Mouse (Mus musculus) brain, adult 2 months (tissue): ENCODE measurements at regions not wholly inside any gene's neighbourhood (a gene's known extent, or its start where the extent isn't known, plus 50 kb on each side); places are given as distances from the start of the nearest gene placed in this dataset.
"Not testable (repeated sequence)": the region's sequence is repeated elsewhere in the genome, so short reads cannot be mapped to it uniquely, and the experiment has no call there.

Experiments
- DNase-seq: peaks from one replicate; pipeline ENCODE4 v3.0.0; 2011; ENCODE audit warnings: low read depth, low spot score

DNA sequence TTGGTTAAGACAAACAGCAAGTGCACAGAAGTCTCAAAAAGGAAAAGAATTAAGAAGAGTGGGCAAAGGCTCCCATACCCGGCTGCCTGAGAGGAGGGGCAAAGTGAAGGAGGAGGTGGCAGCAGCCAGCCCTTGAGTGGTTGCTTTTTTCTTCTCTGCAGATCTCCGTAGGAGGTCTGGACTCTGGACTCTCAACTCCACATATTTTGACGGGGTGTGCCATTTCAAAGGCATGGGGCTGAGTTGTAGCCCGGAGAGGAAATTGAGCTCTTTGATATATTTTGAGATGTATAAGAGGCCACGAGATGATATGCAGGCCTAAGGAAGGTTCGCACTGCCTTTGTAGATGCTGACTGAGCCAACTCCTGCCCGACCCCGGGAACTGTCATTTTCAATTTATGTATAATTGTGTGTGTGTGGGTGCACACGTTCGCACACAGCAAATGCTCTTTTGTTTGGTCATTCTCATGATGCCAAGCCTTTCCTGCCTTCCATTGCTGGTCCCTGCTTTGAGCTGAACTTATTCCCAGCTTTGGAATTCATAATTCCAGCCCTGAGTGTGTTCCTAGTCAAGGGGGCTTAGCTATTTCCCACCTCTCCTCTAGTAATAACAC, 56.4 kb downstream of the Cxcr4 start:
- DNase-seq, result no peak

DNA sequence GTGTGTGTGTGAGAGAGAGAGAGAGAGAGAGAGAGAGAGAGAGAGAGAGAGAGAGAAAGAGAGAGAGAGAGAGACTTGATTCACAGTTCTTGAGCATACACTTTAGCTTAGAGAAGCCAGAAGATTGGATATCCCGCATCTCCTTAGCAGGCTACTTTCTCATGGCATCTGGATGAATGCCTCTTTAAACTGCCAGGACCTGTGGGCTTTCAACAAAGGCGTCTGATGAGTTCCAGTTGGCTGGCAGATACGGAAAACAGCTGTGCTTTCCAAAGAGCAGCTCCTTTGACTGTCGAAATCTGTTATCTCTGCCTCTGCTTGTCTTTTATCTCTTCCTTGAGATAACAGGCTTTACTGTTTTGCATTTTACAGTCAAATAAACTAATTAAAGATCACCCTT, 59.5 kb downstream of the Cxcr4 start:
- DNase-seq, result peak; percentile 45

DNA sequence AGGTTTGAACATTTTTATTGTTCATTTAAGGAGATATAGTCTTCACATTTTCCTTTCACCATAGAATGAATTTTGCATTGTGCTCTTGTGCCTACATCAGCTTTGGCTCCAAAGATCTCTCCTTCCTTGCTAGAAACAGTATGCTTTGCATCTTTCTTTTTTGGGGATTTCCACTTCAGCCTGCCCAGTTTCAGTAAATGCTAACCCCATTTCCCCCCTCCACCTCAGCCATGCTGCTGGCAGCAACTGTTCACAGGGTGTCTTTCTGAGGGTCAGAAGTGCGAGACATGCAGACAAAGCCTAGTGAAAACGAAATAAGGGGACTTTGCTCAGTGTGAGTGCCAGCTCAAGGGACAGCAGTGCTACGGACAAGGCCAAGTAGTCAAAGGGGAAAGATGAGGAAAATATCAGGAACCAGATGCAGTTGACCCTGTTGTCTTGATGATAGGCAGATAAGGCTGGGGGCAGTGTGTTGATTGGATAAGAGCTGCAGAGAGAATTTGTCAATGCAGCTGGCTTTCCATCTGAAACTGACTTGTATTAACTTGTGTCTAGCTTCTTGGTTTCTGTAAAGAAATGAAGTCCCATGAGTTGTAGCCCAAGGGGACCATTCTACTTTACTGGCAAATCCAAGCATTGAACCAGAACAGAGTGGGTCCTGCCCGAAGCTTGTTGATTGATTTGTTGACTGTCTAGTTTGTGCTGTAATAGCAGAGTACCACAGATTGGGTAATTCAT, 62.1 kb downstream of the Cxcr4 start:
- no peak for DNase-seq

DNA sequence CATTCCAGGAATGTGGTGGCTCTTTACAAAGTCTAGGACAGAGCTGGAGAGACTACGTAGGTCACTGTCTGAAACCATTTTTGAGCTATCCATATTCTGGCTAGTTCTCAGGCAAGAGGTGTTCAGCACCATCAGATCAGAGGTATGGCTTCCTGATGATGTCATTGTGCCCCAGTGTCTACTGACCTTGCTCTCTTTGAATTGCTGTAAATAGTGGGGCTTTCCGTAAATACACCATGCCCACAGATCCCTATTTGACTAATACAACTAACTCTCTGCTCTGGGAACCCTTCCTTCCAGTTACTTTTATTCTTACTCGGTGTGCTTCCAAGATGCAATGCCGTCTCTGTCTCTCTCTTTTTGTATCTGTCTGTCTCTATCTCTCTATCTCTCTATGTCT, 72.9 kb downstream of the Cxcr4 start:
- DNase-seq, result no peak

DNA sequence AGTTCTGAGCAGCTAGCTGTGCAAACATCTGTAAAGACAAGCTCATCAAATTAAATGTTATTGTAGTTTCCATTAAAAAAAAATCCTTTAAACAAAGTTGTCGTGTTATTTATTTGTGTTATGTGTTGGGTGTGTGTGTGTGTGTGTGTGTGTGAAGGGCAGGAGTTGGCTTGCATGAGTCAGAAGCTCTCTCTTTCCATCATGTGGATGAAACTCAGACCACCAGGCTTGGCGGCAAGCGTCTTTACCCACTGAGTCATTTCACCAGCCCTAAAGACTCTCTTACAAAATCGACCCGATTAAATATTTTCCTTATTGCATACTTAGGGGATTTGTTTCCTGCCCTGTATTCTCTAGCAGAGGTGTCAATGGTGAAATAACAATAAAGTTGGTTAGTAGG, 73.6 kb downstream of the Cxcr4 start:
- DNase-seq, result no peak

DNA sequence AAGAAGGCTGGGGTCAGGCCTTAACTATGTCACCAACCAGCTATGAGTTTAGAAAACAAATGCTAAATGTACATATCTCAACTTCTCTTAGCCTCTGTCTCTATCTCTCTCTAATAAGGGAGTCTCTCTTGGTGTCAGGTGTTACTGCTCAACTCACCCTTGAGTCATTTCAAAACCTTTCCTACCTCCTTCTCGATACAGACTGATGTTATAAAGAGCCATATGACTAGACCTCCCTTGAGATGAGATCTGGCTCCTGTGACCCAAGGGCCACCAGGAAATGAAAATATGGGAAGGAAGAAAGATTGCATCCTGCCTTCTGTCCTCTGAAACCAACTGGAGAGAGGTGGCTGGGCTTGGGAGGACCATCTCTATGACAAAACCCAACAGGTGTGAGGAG, 74.7 kb downstream of the Cxcr4 start:
- no peak for DNase-seq

DNA sequence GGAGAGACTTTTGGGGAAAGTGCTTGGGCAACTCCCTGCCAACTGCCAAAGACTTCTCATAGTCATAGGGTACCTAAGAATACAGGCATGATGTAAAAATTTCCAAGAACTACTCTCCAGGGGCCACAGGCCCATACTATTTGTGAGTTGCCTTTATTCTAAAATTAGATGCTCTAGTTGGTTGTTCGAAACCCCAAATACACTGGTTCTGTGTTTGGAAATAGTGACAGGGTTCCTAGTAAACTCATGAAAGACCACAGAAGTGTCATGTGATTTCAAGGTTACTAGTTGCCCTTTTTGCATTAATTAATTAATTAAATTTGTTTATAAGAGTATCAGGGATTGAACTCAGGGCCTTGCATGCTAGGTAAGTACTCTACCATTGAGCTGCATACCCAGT, 77.8 kb downstream of the Cxcr4 start:
- DNase-seq, result no peak

DNA sequence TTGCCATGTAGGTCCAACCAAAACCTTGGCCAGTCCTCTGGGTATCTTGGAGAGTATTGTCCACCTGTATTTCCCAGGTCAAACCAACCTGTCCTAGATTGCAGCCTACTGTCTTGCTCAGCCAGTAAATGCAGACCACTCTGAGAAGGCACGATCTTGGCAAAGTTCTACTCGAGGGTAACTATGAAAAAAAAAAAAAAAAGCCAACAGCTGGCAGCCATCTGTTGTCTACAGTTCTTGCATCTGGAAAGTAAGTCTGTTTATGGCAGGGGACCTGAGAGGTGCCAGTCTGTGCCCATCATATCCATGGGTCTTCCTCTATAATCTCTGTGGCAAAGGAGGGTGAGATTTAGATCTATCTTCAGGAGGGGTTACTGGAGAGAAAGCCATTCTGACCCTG, 78.2 kb downstream of the Cxcr4 start:
- no peak for DNase-seq

DNA sequence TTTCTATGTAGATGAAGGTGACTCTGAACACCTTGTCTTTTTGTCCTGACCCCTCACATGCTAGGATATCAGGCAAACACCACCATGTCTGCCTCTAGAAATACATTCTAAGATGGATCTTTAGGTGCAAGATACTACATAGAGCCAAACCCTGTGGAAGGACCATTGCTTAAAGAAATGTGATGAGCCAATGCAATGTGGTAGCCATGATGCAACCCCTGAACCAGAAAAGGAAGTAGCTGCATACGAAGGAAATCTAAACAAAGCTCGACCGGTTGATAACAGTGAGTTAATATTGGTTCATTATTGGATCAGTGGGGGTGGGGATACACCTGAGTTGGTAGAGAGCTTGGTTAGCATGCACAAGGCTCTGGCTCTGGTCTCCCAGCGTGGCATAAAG, 78.9 kb downstream of the Cxcr4 start:
- no peak for DNase-seq

DNA sequence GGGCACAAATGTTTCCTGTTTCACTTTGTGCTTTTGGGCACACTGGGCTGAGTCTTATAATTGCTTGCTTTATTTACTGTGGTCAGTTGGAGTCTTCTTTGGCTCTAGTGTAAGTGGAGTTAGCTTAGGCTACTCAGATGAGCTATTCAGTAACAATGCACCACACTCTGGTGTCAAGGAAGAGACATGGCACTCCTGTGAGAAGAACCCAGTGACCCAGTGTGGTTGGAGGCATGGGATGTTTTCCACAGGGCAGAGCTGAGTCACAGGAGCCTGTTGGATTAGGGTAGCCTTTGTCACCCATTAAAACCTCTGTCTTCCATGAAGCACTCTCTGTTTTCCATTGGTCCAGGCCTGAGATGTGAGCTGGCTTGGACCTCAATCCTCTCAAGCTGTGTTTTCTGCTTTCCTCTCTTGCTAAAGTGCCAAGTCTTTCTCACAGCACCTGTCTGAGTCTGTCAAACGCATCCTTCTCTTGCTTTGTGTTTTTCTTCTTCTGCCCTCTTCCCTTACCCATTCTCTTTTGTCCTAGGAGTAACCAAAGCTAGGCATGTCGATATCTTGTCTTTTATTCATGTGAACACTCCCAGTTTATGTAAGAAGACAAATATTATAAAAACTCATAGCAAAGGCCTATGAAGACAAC, 83.2 kb downstream of the Cxcr4 start:
- DNase-seq, result no peak

DNA sequence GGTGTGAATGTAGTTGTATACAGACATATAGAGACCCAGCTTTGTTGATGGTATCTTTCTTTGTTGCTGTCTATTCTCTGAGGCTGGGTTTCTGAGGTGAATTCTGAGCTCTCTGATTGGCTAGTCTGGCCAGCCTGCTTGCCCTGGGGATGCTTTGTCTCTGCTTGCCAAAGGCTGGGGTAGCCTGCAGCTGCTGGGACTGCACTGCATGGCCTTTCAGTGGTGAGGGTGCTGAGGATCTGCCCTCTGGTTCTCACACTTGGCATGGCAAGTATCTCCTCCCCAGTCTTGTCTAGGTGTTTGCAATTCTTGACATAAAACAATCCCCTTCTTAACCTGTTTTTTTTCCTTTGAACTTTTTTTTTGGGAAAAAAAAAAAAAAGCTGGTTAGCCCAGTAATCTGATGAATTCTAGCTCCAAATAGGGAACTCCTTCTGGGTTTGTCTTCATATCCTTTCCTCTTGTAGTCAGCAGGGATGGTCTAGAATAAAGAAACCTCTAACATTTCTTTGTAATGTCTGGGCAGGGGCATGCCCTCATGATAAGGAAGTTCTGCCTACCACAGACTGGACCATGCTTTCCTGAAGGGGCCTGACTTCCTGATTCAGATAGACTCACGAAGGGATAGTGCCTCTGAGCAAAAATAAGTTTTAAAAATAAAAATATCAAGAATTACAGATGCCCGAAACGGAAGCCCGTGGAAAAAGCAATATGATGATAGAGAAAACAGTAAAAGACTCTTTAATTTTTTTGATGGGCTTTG, 85.4 kb downstream of the Cxcr4 start:
- no peak for DNase-seq

DNA sequence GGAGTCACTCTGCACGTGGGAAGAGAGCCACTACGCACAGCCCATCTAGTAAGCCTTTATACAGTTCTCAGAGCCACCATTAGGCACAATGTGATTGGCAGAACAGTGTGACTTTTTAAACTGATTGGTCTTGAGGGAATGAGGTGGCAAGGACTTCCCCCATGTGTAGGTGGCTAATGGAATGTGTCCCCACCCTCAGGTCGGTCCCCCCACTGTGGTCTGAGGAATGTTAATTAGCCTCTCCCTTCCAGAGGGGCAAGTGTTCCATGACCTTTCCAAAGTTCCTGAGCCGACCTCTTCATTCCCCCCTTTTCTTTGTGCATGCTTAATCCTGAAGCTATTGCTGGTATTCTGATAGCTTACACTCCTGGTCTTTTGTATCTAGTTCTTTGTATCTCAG, 87.2 kb upstream of the Dars start:
- no peak for DNase-seq

DNA sequence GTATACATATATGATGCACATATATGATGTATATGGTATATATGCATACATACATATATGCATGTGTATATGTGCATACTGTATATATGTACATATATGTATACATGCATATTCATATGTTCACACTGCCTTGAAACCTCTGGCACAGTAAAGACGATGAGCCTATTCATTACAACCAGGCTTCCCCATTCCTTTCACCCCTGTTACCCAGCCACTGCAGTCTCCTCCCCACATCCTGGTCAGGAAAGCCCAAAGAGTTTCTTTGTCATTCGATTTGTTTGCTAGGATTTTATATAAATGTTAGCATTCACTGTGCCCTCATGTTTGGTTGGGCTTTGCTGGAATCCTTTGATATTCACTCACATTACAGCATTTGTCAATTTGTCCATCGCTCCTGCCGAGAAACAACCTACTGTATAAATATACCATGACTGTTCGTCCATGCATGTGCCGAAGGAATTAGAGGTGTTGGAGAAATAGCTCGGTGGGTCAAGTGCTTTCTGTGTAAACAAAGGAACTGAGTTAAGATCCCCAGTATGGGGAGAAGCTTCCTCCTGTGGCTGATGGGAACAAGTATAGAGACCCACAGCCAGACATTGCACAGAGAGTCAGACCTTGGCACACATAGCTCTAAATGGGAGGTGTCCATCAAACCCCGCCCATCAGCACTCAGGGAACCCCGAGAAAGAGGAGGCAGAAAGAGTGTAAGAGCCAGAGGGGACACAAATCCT, 81.0 kb upstream of the Dars start:
- DNase-seq, result no peak

DNA sequence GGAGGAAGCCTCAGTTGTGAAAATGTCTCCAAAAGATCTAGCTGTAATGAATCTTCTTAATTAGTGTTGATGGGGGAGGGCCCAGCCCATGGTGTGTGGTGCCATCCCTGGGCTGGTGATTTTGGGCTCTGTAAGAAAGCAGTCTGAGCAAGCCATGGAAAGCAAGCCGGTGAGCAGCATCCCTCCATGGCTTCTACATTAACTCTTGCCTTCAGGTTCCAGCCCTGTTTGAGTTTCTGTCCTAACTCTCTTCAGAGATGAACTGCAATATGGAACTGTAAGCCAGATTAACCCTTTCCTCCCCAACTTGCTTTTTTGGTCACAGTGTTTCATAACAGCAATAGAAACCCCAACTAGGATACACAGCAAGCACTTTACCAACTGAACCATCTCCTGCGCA, 75.1 kb upstream of the Dars start:
- DNase-seq, result no peak

DNA sequence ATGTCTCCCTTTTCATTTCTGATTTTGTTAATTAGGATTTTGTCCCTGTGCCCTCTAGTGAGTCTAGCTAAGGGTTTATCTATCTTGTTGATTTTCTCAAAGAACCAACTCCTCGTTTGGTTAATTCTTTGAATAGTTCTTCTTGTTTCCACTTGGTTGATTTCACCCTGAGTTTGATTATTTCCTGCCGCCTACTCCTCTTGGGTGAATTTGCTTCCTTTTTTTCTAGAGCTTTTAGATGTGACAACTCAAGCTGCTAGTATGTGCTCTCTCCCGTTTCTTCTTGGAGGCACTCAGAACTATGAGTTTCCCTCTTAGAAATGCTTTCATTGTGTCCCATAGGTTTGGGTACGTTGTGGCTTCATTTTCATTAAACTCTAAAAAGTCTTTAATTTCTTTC, 70.0 kb upstream of the Dars start:
- not testable (repeated sequence) for DNase-seq

DNA sequence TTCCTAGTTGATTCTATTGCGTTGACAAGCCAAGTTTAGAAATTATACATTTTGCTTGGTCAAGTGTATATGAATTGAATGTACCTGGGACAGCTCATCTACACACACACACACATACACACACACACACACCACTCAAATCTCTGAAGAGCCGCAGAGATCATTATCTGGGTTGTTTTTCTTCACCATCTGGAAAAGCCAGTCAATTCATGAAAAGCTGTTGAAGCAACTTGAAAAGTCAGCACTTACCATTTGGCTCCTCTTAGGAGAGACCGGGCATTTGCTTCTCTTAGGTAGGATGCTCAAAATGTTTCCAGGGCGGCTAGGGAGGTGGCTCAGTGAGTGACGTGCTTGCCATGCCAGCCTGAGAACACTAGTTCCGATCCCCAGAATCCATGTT, 61.2 kb upstream of the Dars start:
- DNase-seq, result no peak

DNA sequence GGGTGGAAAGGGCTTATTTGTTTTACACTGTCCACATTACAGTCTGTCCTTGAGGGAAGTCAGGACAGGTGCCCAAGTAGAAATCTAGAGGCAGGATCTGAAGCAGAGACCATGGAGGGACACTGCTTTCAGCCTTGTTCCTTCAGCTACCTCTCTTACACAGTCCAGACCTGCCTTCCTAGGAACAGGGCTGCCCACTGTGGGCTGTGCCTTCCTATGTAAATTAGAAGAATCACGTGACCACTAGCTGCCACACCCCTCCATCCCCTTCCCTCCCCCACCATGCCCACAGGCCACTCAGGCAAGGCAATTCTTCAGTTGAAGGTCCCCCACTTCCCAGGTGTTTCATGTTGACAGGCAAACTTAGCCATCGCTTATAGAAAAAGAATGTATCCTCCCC, 60.5 kb upstream of the Dars start:
- no peak for DNase-seq

DNA sequence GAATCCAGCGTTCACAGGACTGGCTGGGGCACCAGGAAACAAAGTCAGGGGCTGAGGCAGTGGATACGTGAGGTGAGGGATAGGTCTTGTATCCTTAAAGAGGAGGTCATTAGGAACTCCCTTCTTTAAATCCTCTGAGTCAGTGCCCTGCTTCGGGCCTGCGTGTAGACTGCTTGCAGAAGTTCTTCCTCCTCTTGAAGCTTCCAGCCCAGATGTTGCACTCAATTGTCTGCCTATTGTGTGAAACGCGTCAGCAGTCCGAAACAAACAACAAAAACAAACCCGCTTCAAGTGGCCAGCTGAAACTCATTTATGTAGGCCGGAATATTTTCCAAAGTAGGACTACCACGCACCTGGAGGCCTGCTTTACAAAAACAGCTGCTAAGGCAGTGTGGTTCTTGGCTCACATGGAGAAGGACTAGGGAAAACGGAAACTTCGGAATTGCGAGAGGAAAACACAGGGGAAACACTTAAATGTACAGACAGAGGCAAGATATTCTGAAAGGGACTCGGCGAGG, 55.6 kb upstream of the Dars start:
- no peak for DNase-seq

DNA sequence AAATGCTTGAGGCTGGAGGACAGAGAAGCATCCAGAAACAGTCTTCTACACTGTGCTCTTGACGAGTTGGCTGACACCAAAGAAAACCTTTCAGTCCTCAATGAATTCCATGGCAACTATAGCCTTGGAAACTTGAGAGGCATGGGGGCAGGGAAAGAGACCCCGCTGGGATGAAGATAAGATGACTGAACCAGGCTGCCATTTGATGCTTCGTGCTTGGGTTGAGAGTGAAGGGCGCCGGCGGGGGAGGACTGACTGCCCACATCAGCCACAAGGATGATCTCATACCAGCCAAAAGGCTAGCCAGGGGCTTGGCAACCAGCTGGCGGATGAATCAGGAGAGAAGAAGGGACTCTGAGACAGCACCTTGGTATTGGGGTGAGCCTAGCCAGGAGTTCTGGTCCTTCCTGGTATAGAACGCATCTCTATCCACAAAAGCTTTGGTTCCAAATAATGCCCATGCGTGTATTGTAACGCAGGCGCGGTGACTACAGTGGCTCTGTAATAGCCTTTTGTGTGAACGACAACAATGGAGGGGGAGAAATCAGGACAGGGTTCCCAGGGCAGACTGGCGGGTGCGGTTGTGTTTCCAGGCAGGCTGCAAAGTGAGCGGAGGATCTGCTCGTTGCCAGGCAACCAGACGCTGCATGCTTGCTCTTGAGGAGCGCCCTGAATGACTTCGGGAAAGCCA, 55.0 kb upstream of the Dars start:
- peak; percentile 87 for DNase-seq

DNA sequence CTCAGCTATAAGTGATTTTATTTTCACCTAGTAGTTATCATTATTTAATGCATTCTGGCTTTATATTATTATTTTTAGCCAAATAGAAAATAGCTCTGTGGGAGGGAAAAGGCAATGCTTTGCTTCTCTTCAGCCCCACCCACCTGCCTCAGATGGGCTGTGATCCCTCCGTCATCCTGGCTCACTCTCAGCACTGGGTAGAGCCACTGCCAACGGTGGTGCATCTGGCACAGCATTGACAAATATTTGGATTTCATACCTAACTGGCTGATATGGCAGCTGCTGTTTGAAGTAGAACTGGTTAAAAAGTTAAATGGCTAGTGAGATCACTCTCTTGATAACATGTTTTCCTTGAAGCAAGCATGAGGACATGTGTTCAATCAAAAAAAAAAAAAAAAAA, 53.6 kb upstream of the Dars start:
- DNase-seq, result peak; percentile 33

DNA sequence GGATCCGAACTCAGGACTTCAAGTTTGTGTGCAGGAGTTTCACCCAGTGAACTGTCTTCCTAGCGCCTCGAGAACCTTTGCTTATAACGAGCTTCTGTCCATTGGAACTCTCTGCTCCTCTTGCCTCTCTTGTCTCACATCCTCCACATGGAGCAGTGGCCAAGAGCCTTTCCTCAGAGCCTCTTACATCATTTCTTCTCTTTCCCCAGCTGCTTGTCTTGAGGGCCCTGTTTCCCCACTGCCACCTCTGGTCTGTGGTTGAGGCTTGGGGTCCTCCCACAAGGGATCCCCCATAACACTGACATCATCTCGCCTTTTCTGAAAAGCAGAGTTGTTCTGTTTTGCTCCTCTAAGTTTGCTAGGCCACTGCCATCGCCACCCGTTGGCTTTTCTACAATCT, 51.9 kb upstream of the Dars start:
- DNase-seq, result no peak
